Mouse (Mus musculus) liver, embryonic 16.5 days (tissue): ENCODE measurements at regions not wholly inside any gene's neighbourhood (a gene's known extent, or its start where the extent isn't known, plus 50 kb on each side); places are given as distances from the start of the nearest gene placed in this dataset.

ENCODE experiments used
- ATAC-seq: fragments of 200-750 bp; cut with Nextera tagmentation; 2 replicates; pipeline ENCODE4 v1.8.0; 2017; ENCODE audit warnings: low read depth, mild to moderate bottlenecking, moderate number of reproducible peaks, moderate library complexity
- H3K27ac ChIP-seq: fragments of 300-500 bp; sonication (generic); 2 replicates; pipeline ENCODE4 v1.5.1; 2014; ENCODE audit warnings: mild to moderate bottlenecking, low read length
- H3K27me3 ChIP-seq: fragments of 300-500 bp; sonication (generic); 2 replicates; pipeline ENCODE4 v1.6.1; 2014; ENCODE audit warnings: low read depth, low read length, mixed read lengths; ENCODE audit not compliant: control insufficient read depth, insufficient read depth
- H3K36me3 ChIP-seq: fragments of 300-500 bp; sonication (generic); 2 replicates; pipeline ENCODE4 v1.6.1; 2014; ENCODE audit warnings: mild to moderate bottlenecking; ENCODE audit not compliant: control insufficient read depth, insufficient read depth
- H3K4me1 ChIP-seq: fragments of 300-500 bp; sonication (generic); 2 replicates; pipeline ENCODE4 v1.6.1; 2014; ENCODE audit warnings: low read depth, low read length, mixed read lengths; ENCODE audit not compliant: control insufficient read depth
- H3K4me2 ChIP-seq: fragments of 300-500 bp; sonication (generic); 2 replicates; pipeline ENCODE4 v1.6.1; 2014; ENCODE audit warnings: low read depth, low read length, mixed read lengths
- H3K4me3 ChIP-seq: fragments of 300-500 bp; sonication (generic); 2 replicates; pipeline ENCODE4 v1.5.1; 2014; ENCODE audit warnings: low read depth, mild to moderate bottlenecking, low read length
- H3K9ac ChIP-seq: fragments of 300-500 bp; sonication (generic); 2 replicates; pipeline ENCODE4 v1.6.1; 2014; ENCODE audit warnings: low read depth, low read length
- H3K9me3 ChIP-seq: fragments of 300-500 bp; sonication (generic); replicated peaks from 2 replicates; pipeline ENCODE4 v1.6.1; 2016; ENCODE audit warnings: low read length; ENCODE audit not compliant: control insufficient read depth
- WGBS: fragments of 180-500 bp; shearing (Covaris S2); extraction: QIAGEN DNeasy Blood & Tissue Kit; methylation state at CpG from one replicate; pipeline ENCODE4 v1.1.7; 2014; ENCODE audit not compliant: insufficient replicate concordance; 5-methylcytosine and 5-hydroxymethylcytosine counted together

DNA sequence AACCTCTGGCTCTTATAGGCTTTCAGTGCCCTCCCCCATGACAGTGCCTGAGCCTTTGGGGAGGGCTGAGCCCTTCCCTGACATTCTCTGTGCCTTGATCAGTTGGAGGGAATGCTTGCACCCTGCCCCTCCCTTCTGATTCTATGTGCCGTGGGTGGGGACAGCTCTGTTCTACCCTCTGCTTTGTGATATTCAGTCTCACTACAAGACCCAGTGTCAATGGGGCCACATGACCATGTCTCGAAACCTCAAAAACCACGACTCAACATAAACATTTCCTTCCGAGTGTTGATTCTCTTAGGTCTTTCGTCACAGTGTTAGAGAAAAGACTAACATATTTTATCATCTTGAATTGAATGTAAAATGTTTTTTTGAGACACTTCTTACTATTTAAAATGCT, 188.3 kb upstream of the Zfp507 start:
- H3K4me3 ChIP-seq, result no peak overlapping the region
- H3K9me3 ChIP-seq, result no peaks in the 10 kb centered on the region
- no peak overlapping the region for H3K9ac ChIP-seq
- H3K36me3 ChIP-seq, result no peaks in the 10 kb centered on the region
- no peak for ATAC-seq
- H3K4me1 ChIP-seq, result no peaks in the 10 kb centered on the region
- H3K4me2 ChIP-seq, result no peak overlapping the region
- no peak overlapping the region for H3K27ac ChIP-seq
- no peaks in the 10 kb centered on the region for H3K27me3 ChIP-seq
- 17% methylated on average over 5 of the region's 5 CpGs for WGBS

DNA sequence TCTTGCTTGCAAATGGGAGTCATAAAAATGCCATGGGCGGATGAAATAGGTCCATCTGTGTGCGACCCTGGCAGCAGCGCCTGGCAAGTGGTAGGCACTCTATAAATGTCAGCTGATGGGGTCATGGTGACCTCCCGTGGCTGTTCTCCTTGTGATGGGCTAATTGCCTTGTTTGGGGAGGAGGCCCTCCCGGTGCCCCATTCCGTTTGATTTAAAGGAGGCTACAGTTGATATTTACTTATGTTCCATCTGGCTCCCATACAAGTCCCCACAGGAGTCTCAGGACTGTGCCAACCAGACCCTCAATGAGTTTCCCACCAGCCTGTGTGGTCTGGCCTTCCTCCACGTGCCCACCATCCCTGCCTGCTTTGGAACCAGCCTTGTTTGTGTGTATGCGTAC, 186.7 kb upstream of the Zfp507 start:
- no peak overlapping the region for H3K9ac ChIP-seq

DNA sequence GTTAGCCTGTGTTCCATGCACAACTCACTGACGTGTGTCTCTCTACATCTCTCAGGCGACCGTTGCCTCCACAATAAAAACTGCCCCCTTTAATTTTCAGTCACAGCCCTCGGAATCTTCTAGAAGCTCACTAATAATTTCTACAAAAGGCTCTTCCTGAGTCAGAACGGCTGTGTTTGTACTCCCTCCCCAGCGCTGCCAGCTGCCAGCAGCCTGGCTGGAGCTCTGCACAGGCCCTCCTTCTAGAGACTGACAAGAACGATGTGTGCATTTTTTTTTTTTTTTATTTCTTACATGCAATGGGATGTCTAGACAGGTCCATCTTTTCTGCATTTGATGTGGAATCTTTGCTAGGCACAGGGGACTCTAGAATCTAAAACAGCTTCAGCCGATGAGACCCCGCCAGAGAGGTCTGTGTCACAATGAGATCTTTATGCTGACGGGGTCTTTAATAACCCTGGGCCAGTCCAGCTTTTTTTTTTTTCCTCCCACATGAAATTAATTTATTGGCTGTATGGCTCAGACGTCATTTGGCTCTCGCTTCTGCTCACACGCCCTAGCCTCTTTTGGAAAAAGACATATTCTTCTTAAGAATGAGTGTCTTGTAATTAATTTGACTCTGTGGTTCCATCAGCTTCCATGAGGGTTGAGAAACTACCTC, 185.8 kb upstream of the Zfp507 start:
- no peak for ATAC-seq
- 69% methylated on average over 13 of the region's 13 CpGs for WGBS

More for the DNA sequence above, 186.7 kb upstream of the Zfp507 start:
- Histone ChIP-seq H3K27me3 (no peaks in the 10 kb centered on the region), H3K4me3 (no peak overlapping the region), H3K27ac (no peak overlapping the region), H3K4me2 (no peak overlapping the region), H3K4me1 (no peaks in the 10 kb centered on the region), H3K36me3 (no peaks in the 10 kb centered on the region), H3K9me3 (no peaks in the 10 kb centered on the region)
- ATAC-seq, result no peak
- 66% methylated on average over 8 of the region's 8 CpGs for WGBS

DNA sequence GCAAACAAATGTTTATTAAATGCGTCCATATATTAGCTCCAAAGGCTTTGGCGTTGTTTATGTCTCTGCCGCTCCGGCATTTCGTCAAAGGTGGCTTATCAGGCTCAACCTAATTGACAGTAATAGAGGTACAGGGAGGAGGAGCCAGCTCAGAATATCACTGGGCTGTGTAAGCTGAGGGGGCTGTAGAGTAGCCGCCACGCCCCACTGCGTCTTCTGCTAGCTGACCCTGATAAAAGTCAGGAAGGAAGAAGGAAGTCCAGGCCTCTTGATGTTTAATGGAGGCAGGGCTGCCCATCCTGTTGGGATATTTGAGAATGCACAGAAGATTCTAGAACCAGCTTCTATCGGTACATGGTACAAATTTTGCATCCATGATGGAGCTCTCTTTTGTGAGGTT, 175.2 kb upstream of the Zfp507 start:
- Histone ChIP-seq H3K36me3 (no peaks in the 10 kb centered on the region), H3K9ac (no peak overlapping the region), H3K4me1 (no peaks in the 10 kb centered on the region), H3K27ac (no peak overlapping the region), H3K9me3 (no peaks in the 10 kb centered on the region), H3K4me2 (no peak overlapping the region), H3K27me3 (no peaks in the 10 kb centered on the region), H3K4me3 (no peak overlapping the region)
- ATAC-seq, result no peak
- 55% methylated on average over 9 of the region's 9 CpGs for WGBS

More for the DNA sequence above, 185.8 kb upstream of the Zfp507 start:
- no peak overlapping the region for H3K4me2 ChIP-seq
- no peak overlapping the region for H3K4me3 ChIP-seq
- H3K4me1 ChIP-seq, result no peaks in the 10 kb centered on the region
- H3K27ac ChIP-seq, result no peak overlapping the region
- no peaks in the 10 kb centered on the region for H3K36me3 ChIP-seq
- no peaks in the 10 kb centered on the region for H3K27me3 ChIP-seq
- no peaks in the 10 kb centered on the region for H3K9me3 ChIP-seq
- no peak overlapping the region for H3K9ac ChIP-seq

DNA sequence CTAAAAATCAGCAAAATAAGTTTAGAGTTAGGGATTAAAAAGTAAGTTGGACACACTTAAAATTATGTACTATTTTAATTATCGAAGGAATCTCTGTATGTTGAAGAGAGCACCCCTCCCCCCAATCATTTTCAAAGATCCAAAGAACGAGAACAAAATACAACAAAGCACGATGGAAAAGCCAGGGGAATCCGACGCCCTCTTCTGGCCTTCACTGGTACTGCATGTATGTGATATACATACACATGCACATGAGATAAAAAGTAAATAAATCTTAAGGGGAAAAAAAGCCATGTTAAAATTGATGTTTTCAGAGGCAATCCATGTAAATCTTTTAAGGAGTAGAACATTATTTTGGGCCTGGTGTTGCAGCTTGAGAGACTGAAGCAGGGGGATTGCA, 155.9 kb upstream of the Zfp507 start:
- no peak for ATAC-seq
- no peak overlapping the region for H3K27ac ChIP-seq
- H3K9me3 ChIP-seq, result no peaks in the 10 kb centered on the region
- H3K4me3 ChIP-seq, result no peak overlapping the region
- H3K4me2 ChIP-seq, result no peak overlapping the region
- WGBS, result 27% methylated on average over 5 of the region's 5 CpGs
- H3K4me1 ChIP-seq, result no peaks in the 10 kb centered on the region
- no peak overlapping the region for H3K9ac ChIP-seq
- no peaks in the 10 kb centered on the region for H3K36me3 ChIP-seq
- H3K27me3 ChIP-seq, result no peaks in the 10 kb centered on the region

DNA sequence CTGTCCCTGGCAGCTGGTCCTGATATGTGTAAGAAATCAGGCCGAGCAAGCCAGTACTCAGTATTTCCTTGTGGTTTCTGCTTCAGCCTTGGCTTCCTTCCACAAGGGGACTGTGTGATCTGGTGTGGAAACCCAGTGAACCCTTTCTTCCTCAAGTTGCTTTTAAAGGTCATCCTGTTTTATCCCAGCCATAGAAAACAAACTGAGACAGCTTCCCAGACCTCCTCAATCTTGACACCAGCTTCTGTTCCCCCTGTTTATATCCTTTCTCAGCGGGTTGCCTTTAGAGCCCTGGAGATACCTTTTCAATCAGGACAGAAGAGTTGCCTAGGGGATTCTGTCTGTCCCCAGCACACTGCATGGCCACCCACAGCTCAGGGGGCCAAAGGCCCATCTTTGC, 155.2 kb upstream of the Zfp507 start:
- 12% methylated on average over 2 of the region's 2 CpGs for WGBS
- Histone ChIP-seq H3K27me3 (no peaks in the 10 kb centered on the region), H3K36me3 (no peaks in the 10 kb centered on the region), H3K9me3 (no peaks in the 10 kb centered on the region; the same call in 1 of the 2 replicates), H3K4me1 (no peaks in the 10 kb centered on the region), H3K9ac (no peak overlapping the region), H3K4me3 (no peak overlapping the region), H3K27ac (no peak overlapping the region), H3K4me2 (no peak overlapping the region)
- no peak for ATAC-seq

DNA sequence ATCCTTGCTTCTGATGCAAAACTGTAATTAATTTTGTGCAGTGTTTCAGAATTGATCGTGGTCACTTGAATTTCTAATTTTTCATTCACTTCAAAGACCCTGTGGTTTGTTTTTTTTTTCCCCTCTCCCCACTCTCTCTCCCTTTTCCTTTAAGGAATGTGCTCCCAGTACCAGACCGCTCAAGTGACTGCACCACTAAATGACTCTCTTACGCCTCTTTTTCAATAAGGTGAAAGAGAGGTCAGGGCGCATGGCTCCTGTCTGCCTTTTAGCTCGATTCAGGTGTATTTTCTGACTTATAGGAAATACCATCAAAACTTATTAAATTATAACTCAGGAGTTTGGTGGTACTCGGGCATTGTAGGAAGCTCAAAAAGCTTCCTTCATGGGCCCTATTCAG, 146.0 kb upstream of the Zfp507 start:
- no peak for ATAC-seq
- WGBS, result 30% methylated on average over 6 of the region's 6 CpGs
- Histone ChIP-seq H3K27ac (no peak overlapping the region), H3K4me3 (no peak overlapping the region), H3K4me2 (no peak overlapping the region), H3K9me3 (no peaks in the 10 kb centered on the region; the same call in 1 of the 2 replicates), H3K4me1 (no peaks in the 10 kb centered on the region), H3K9ac (no peak overlapping the region), H3K27me3 (no peaks in the 10 kb centered on the region; the same call in 1 of the 2 replicates), H3K36me3 (no peaks in the 10 kb centered on the region)

DNA sequence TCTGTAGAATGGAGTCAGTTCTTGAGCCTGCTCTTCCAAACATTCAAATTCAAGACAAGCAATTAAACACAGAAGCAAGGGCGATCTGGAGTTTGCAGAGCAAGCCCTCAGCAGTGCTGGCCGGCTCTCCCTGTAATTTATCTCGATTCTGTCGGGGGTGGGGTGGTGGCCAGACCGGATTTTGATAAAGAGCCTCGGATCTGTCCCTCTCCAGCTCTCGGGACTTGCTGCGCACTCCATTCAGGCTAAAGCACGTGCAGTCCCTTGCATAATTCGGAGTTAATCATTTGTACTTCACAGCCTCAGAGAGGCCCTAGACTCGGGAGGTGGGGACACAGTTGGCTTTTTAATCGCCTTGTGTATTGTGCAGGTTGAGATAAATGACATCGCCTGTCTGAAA, 145.6 kb upstream of the Zfp507 start:
- no peak for ATAC-seq
- 4% methylated on average over 13 of the region's 13 CpGs for WGBS
- Histone ChIP-seq H3K9ac (no peak overlapping the region), H3K27me3 (no peaks in the 10 kb centered on the region; the same call in 1 of the 2 replicates), H3K4me1 (no peaks in the 10 kb centered on the region), H3K36me3 (no peaks in the 10 kb centered on the region), H3K9me3 (no peaks in the 10 kb centered on the region), H3K4me2 (no peak overlapping the region), H3K27ac (no peak overlapping the region), H3K4me3 (no peak overlapping the region)

DNA sequence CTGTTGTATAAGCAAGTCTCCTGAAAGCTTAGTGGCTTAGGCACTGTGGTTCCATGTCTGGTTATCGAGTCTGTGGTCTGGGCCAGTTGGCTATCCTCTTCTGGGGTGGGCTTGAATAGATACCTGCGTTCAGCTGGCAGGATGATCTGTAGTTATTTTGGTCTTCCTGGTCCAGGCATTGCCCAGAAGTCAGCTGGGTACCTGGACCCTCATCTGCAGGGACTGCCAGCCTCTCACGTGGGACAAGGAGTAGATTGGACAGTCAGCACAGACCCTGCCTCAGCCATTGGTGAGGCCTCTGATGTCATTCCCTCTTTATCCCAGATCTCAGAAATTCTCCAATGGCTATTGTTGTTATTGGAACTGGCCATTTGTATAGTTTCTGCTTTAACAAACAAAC, 138.3 kb upstream of the Zfp507 start:
- WGBS, result 56% methylated on average over 3 of the region's 3 CpGs
- no peak overlapping the region for H3K4me2 ChIP-seq
- no peak overlapping the region for H3K9ac ChIP-seq
- no peak for ATAC-seq
- no peak overlapping the region for H3K27ac ChIP-seq
- H3K27me3 ChIP-seq, result no peaks in the 10 kb centered on the region
- no peaks in the 10 kb centered on the region for H3K36me3 ChIP-seq
- H3K4me1 ChIP-seq, result no peaks in the 10 kb centered on the region
- H3K4me3 ChIP-seq, result no peak overlapping the region
- no peaks in the 10 kb centered on the region for H3K9me3 ChIP-seq
